Mouse (Mus musculus) small intestine, adult 2 months (tissue): Measurements from ENCODE around the gene Tanc2.
A peak's percentile ranks its signal among the peaks of the same experiment; 100 is the strongest.

Experiments used
- CTCF ChIP-seq: fragments of 200-500 bp; IDR thresholded peaks from 2 replicates; pipeline ENCODE4 v1.5.1; 2012; ENCODE audit warnings: low read depth, mild to moderate bottlenecking, control low read depth, inconsistent platforms, low read length, moderate library complexity, mixed read lengths; ENCODE audit not compliant: insufficient replicate concordance, insufficient read length; ENCODE audit errors: extremely low read depth
- POLR2A ChIP-seq: fragments of 200-500 bp; IDR thresholded peaks from 2 replicates; pipeline ENCODE4 v1.6.1; 2012; ENCODE audit warnings: low read depth, mild to moderate bottlenecking, control low read depth, inconsistent platforms, low read length, moderate library complexity

DNA sequence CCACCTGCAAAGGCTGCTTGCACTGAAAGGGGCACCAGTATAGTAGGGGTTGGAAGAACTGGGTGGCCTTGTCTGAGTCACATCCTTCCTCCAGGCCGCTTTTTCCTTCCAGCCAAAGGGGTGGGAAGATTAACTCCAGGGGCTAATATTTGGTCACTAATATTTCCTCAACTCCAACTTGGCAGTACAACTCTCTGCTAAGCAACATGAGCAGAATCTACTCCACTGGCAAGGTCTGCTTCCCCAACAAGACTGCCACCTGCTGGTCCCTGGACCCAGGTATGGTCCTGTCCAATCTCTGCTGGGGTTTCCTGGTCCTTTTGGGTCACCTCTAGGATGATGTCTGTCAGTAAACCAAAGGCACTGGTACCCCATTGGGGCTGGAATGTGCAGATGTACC lies 379.7 kb downstream of the Tanc2 start:
- TF ChIP-seq CTCF: peak; percentile 78; the same call in 1 of the 2 replicates
- no peak for TF ChIP-seq POLR2A
